Mouse (Mus musculus): ENCODE results near the gene Egln1. TPM values are rescaled to one million over a fixed set of nuclear protein-coding genes. Genes with fewer than 3 reads are reported as not detected.
A peak's percentile ranks its signal among the peaks of the same experiment; 100 is the strongest.

Gene Egln1
- total and polyA plus RNA-seq, 3 experiments = 47.1 to 55.0 TPM; not detected in 1

- no peak for TF ChIP-seq JUND (IDR thresholded peaks at IDR 0.05; ENCODE audit: low read depth, low read length)
- TF ChIP-seq USF2 (IDR thresholded peaks at IDR 0.05; ENCODE audit: borderline replicate concordance in 1 of 2, insufficient read depth in 1 of 2, low read depth in 1 of 2, low read length in 2 of 2) = no peak
- TF ChIP-seq CTCF (IDR thresholded peaks at IDR 0.05 in 2 of 3, conservative IDR thresholded peaks at IDR 0.05 in 1 of 3; ENCODE audit: control insufficient read depth in 1 of 3, insufficient read depth in 1 of 3, low read depth in 2 of 3, low read length in 3 of 3, poor library complexity in 1 of 3, severe bottlenecking in 1 of 3) = no peak
- TF ChIP-seq POLR2AphosphoS2 (IDR thresholded peaks at IDR 0.05; ENCODE audit: low read length) = no peak
These were observed 26.5 kb downstream of the Egln1 start (continued) for GRCm38 (mm10) chr8:124922490-124923089.

GRCm38 (mm10) chr8:124921369-124922279, 27.5 kb downstream of the Egln1 start:
- no peaks in the 10 kb centered on the region for H3K9me3 ChIP-seq (replicated peaks; ENCODE audit: insufficient read depth, low read length)
- DNase-seq (ENCODE audit: low read depth, low spot score) = peak; percentile 38
- H3K4me3 ChIP-seq (ENCODE audit: control insufficient read depth in 1 of 2, insufficient read depth in 1 of 2, low read depth in 2 of 2, low read length in 2 of 2) = peak overlapping the region in 1 of 2 experiments; percentile 20; a peak in 1 of 4 replicates
- peaks cover 6 to 19% of the 10 kb centered on the region in 2 experiments for H3K4me1 ChIP-seq (ENCODE audit: control insufficient read depth in 1 of 2, insufficient read depth in 2 of 2, low read length in 2 of 2)
- H3K27ac ChIP-seq (ENCODE audit: control insufficient read depth, low read depth, low read length) = no peak overlapping the region; the same call in 1 of the 2 replicates
- H3K79me2 ChIP-seq (ENCODE audit: control insufficient read depth, insufficient read depth, low read length, poor library complexity) = peaks cover 26% of the 10 kb centered on the region; the same call in 1 of the 2 replicates
- H3K27me3 ChIP-seq (ENCODE audit: control insufficient read depth in 1 of 2, insufficient read depth in 2 of 2, low read length in 2 of 2) = no peaks in the 10 kb centered on the region
- H3K9ac ChIP-seq (ENCODE audit: control insufficient read depth, low read depth, low read length, poor library complexity, severe bottlenecking) = no peak overlapping the region
- H3K36me3 ChIP-seq (ENCODE audit: control insufficient read depth in 1 of 2, insufficient read depth in 2 of 2, low read length in 2 of 2) = peaks cover 3 to 17% of the 10 kb centered on the region in 2 experiments
- TF ChIP-seq MAX (IDR thresholded peaks at IDR 0.05; ENCODE audit: low read length) (no peak), ZNF384 (IDR thresholded peaks at IDR 0.05; ENCODE audit: low read depth, low read length) (no peak), ELF1 (IDR thresholded peaks at IDR 0.05; ENCODE audit: low read depth, low read length) (no peak), POLR2A (IDR thresholded peaks at IDR 0.05; ENCODE audit: control insufficient read depth in 1 of 2, insufficient read depth in 1 of 2, low read depth in 1 of 2, low read length in 2 of 2, poor library complexity in 1 of 2) (no peak), KAT2A (conservative IDR thresholded peaks at IDR 0.05; ENCODE audit: low read depth, low read length) (no peak), USF2 (IDR thresholded peaks at IDR 0.05; ENCODE audit: borderline replicate concordance in 1 of 2, insufficient read depth in 1 of 2, low read depth in 1 of 2, low read length in 2 of 2) (no peak), BHLHE40 (IDR thresholded peaks at IDR 0.05; ENCODE audit: borderline replicate concordance, low read depth, low read length) (0 out of 2 replicates have a peak, but pooled peaks have one; percentile 9), SIN3A (IDR thresholded peaks at IDR 0.05; ENCODE audit: low read length) (peak; percentile 51), GATA1 (IDR thresholded peaks at IDR 0.05; ENCODE audit: low read depth, low read length) (peak; percentile 92), POLR2AphosphoS2 (IDR thresholded peaks at IDR 0.05; ENCODE audit: low read length) (no peak), RAD21 (IDR thresholded peaks at IDR 0.05; ENCODE audit: low read depth, low read length) (no peak), ETS1 (IDR thresholded peaks at IDR 0.05; ENCODE audit: low read depth, low read length) (peak; percentile 96), TBP (IDR thresholded peaks at IDR 0.05; ENCODE audit: low read depth, low read length) (no peak), E2F4 (IDR thresholded peaks at IDR 0.05; ENCODE audit: borderline replicate concordance, low read depth, low read length) (no peak), ZMIZ1 (IDR thresholded peaks at IDR 0.05; ENCODE audit: low read depth, low read length) (no peak), NRF1 (IDR thresholded peaks at IDR 0.05; ENCODE audit: insufficient read depth, low read depth, low read length, poor library complexity, severe bottlenecking) (no peak), SMC3 (IDR thresholded peaks at IDR 0.05; ENCODE audit: low read depth, low read length) (no peak), ZC3H11A (IDR thresholded peaks at IDR 0.05; ENCODE audit: low read depth, low read length) (no peak), JUND (IDR thresholded peaks at IDR 0.05; ENCODE audit: low read depth, low read length) (no peak), RCOR1 (IDR thresholded peaks at IDR 0.05; ENCODE audit: low read depth, low read length) (peak; percentile 97), MAFK (IDR thresholded peaks at IDR 0.05; ENCODE audit: borderline replicate concordance, low read depth, low read length) (0 out of 2 replicates have a peak, but pooled peaks have one; percentile 6), GABPA (IDR thresholded peaks at IDR 0.05; ENCODE audit: low read depth, low read length) (no peak), MYC (IDR thresholded peaks at IDR 0.05; ENCODE audit: low read depth, low read length) (0 out of 2 replicates have a peak, but pooled peaks have one; percentile 0), CTCF (IDR thresholded peaks at IDR 0.05 in 2 of 3, conservative IDR thresholded peaks at IDR 0.05 in 1 of 3; ENCODE audit: control insufficient read depth in 1 of 3, insufficient read depth in 1 of 3, low read depth in 2 of 3, low read length in 3 of 3, poor library complexity in 1 of 3, severe bottlenecking in 1 of 3) (no peak), MAZ (IDR thresholded peaks at IDR 0.05; ENCODE audit: low read depth, low read length) (no peak), CHD2 (IDR thresholded peaks at IDR 0.05; ENCODE audit: low read length) (no peak), CHD1 (IDR thresholded peaks at IDR 0.05; ENCODE audit: low read depth, low read length) (no peak), ZKSCAN1 (IDR thresholded peaks at IDR 0.05; ENCODE audit: low read depth, low read length) (no peak), USF1 (IDR thresholded peaks at IDR 0.05; ENCODE audit: low read depth, low read length) (no peak), UBTF (IDR thresholded peaks at IDR 0.05; ENCODE audit: borderline replicate concordance, insufficient read depth, low read depth, low read length) (no peak), TCF12 (IDR thresholded peaks at IDR 0.05; ENCODE audit: low read depth, low read length) (peak; percentile 77)
